Mouse (Mus musculus): ENCODE results near the gene Ric8b. TPM values are rescaled to one million over a fixed set of nuclear protein-coding genes. Genes with fewer than 3 reads are reported as not detected.

Ric8b gene
- total and polyA plus RNA-seq, 2 experiments from 2014 or later, result 33.8 to 49.6 TPM

GRCm38 (mm10) chr10:84886221-84886627, 31.2 kb upstream of the Ric8b start:
- no peaks in the 10 kb centered on the region for H3K9me3 ChIP-seq (ENCODE audit: low read length)
- no peaks in the 10 kb centered on the region for H3K4me1 ChIP-seq (ENCODE audit: insufficient read depth, low read length)
- H3K36me3 ChIP-seq (ENCODE audit: insufficient read depth, low read length), result no peaks in the 10 kb centered on the region
- no peak for TF ChIP-seq CTCF (IDR thresholded peaks at IDR 0.05; ENCODE audit: low read depth)
- no peak for DNase-seq (ENCODE audit: low spot score)
- H3K27ac ChIP-seq, result no peak overlapping the region
- H3K4me2 ChIP-seq (ENCODE audit: low read depth, low read length), result no peak overlapping the region
- WGBS, result 47% methylated on average over 6 of the region's 6 CpGs
- H3K27me3 ChIP-seq (ENCODE audit: insufficient read depth, low read length), result no peaks in the 10 kb centered on the region
- no peak overlapping the region for H3K4me3 ChIP-seq (ENCODE audit: low read length)
- ATAC-seq, result no peak
- no peak overlapping the region for H3K9ac ChIP-seq (replicated peaks; ENCODE audit: low read length)

- Histone ChIP-seq H3K4me1 (ENCODE audit: insufficient read depth, low read length) (no peaks in the 10 kb centered on the region), H3K9ac (replicated peaks; ENCODE audit: low read length) (no peak overlapping the region), H3K4me2 (ENCODE audit: low read depth, low read length) (no peak overlapping the region), H3K27ac (no peak overlapping the region), H3K9me3 (ENCODE audit: low read length) (no peaks in the 10 kb centered on the region), H3K4me3 (ENCODE audit: low read length) (no peak overlapping the region), H3K36me3 (ENCODE audit: insufficient read depth, low read length) (no peaks in the 10 kb centered on the region), H3K27me3 (ENCODE audit: insufficient read depth, low read length) (no peaks in the 10 kb centered on the region)
- DNase-seq (ENCODE audit: low spot score) (no peak), ATAC-seq (no peak)
- no peak for TF ChIP-seq CTCF (IDR thresholded peaks at IDR 0.05; ENCODE audit: low read depth)
- 84% methylated on average over 8 of the region's 8 CpGs for WGBS
These were observed 30.6 kb upstream of the Ric8b start for GRCm38 (mm10) chr10:84886785-84887184.

- Histone ChIP-seq H3K4me2 (ENCODE audit: low read depth, low read length) (no peak overlapping the region), H3K27ac (no peak overlapping the region), H3K4me1 (ENCODE audit: insufficient read depth, low read length) (no peaks in the 10 kb centered on the region), H3K27me3 (ENCODE audit: insufficient read depth, low read length) (no peaks in the 10 kb centered on the region), H3K4me3 (ENCODE audit: low read length) (no peak overlapping the region), H3K9ac (replicated peaks; ENCODE audit: low read length) (no peak overlapping the region), H3K36me3 (ENCODE audit: insufficient read depth, low read length) (no peaks in the 10 kb centered on the region), H3K9me3 (ENCODE audit: low read length) (no peaks in the 10 kb centered on the region)
- no peak for TF ChIP-seq CTCF (IDR thresholded peaks at IDR 0.05; ENCODE audit: low read depth)
- 53% methylated on average over 4 of the region's 4 CpGs for WGBS
- DNase-seq (ENCODE audit: low spot score), result peak; percentile 53
- no peak for ATAC-seq
These were observed 28.1 kb upstream of the Ric8b start for GRCm38 (mm10) chr10:84889096-84889846.

- Histone ChIP-seq H3K27ac (no peak overlapping the region), H3K9me3 (ENCODE audit: low read length) (no peaks in the 10 kb centered on the region), H3K4me2 (ENCODE audit: low read depth, low read length) (no peak overlapping the region), H3K36me3 (ENCODE audit: insufficient read depth, low read length) (no peaks in the 10 kb centered on the region), H3K9ac (replicated peaks; ENCODE audit: low read length) (no peak overlapping the region), H3K4me1 (ENCODE audit: insufficient read depth, low read length) (no peaks in the 10 kb centered on the region), H3K27me3 (ENCODE audit: insufficient read depth, low read length) (no peaks in the 10 kb centered on the region), H3K4me3 (ENCODE audit: low read length) (no peak overlapping the region)
- WGBS, result 88% methylated on average over 10 of the region's 10 CpGs
- ATAC-seq (no peak), DNase-seq (ENCODE audit: low spot score) (no peak)
- no peak for TF ChIP-seq CTCF (IDR thresholded peaks at IDR 0.05; ENCODE audit: low read depth)
These were observed 21.5 kb upstream of the Ric8b start for GRCm38 (mm10) chr10:84895810-84896358.

GRCm38 (mm10) chr10:84896941-84897930, 20.2 kb upstream of the Ric8b start:
- Histone ChIP-seq H3K36me3 (ENCODE audit: insufficient read depth, low read length) (no peaks in the 10 kb centered on the region), H3K9me3 (ENCODE audit: low read length) (no peaks in the 10 kb centered on the region), H3K9ac (replicated peaks; ENCODE audit: low read length) (no peak overlapping the region), H3K27ac (no peak overlapping the region), H3K27me3 (ENCODE audit: insufficient read depth, low read length) (no peaks in the 10 kb centered on the region), H3K4me1 (ENCODE audit: insufficient read depth, low read length) (no peaks in the 10 kb centered on the region), H3K4me2 (ENCODE audit: low read depth, low read length) (no peak overlapping the region), H3K4me3 (ENCODE audit: low read length) (no peak overlapping the region)
- ATAC-seq (no peak), DNase-seq (ENCODE audit: low spot score) (no peak)
- no peak for TF ChIP-seq CTCF (IDR thresholded peaks at IDR 0.05; ENCODE audit: low read depth)
- WGBS, result 72% methylated on average over 9 of the region's 9 CpGs

GRCm38 (mm10) chr10:84898144-84898979, 19.1 kb upstream of the Ric8b start:
- no peaks in the 10 kb centered on the region for H3K36me3 ChIP-seq (ENCODE audit: insufficient read depth, low read length)
- DNase-seq (ENCODE audit: low spot score) (no peak), ATAC-seq (no peak)
- peaks cover 7% of the 10 kb centered on the region for H3K4me1 ChIP-seq (ENCODE audit: insufficient read depth, low read length)
- H3K9ac ChIP-seq (replicated peaks; ENCODE audit: low read length), result no peak overlapping the region
- 80% methylated on average over 3 of the region's 3 CpGs for WGBS
- H3K27me3 ChIP-seq (ENCODE audit: insufficient read depth, low read length), result no peaks in the 10 kb centered on the region
- TF ChIP-seq CTCF (IDR thresholded peaks at IDR 0.05; ENCODE audit: low read depth), result no peak
- no peak overlapping the region for H3K27ac ChIP-seq
- no peak overlapping the region for H3K4me3 ChIP-seq (ENCODE audit: low read length)
- H3K4me2 ChIP-seq (ENCODE audit: low read depth, low read length), result no peak overlapping the region
- H3K9me3 ChIP-seq (ENCODE audit: low read length), result no peaks in the 10 kb centered on the region
